Mouse (Mus musculus) natural killer cell, adult 2 months (primary cell): ENCODE results near the gene Draxin.
"Not testable (repeated sequence)": the region's sequence is repeated elsewhere in the genome, so short reads cannot be mapped to it uniquely, and the experiment has no call there.

ENCODE experiments used
- DNase-seq, 2 experiments: peaks; one replicate each; pipeline ENCODE4 v3.0.0; 2022; ENCODE audit warnings: low spot score in 2 of 2

Gene Draxin

GRCm38 (mm10) chr4:148152547-148152946, 22.0 kb upstream of the Draxin start:
- DNase-seq, result no peak

GRCm38 (mm10) chr4:148151267-148152168, 21.0 kb upstream of the Draxin start, which contains the start of gene Fbxo6:
TSS of gene Fbxo6 (minus strand) at chr4:148152140.
- DNase-seq, result peak; percentile 82 to 85

- DNase-seq, result no peak
Observed at GRCm38 (mm10) chr4:148150953-148151266, 20.4 kb upstream of the Draxin start.

GRCm38 (mm10) chr4:148150242-148150641, 19.7 kb upstream of the Draxin start:
- DNase-seq, result no peak

DNA sequence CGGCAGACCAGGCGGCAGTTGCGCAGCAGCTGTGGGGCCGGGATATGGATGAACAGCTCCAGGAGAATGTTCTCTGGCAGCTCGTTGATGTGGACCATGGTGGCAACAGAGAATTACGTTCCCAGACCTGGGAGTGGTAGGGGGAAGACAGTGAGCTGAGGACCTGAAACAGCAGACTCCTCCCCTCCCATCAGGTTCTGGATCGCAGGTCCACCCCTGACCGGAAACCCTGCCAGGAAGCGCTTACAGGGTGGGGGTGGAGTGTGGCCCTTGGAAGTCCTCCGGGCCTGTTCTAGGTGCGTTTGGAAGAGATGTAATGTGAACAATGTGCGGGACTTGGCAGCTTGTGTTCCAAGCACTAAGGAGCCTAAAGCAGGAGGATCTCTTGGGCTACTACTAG, 19.0 kb upstream of the Draxin start:
- no peak for DNase-seq

DNA sequence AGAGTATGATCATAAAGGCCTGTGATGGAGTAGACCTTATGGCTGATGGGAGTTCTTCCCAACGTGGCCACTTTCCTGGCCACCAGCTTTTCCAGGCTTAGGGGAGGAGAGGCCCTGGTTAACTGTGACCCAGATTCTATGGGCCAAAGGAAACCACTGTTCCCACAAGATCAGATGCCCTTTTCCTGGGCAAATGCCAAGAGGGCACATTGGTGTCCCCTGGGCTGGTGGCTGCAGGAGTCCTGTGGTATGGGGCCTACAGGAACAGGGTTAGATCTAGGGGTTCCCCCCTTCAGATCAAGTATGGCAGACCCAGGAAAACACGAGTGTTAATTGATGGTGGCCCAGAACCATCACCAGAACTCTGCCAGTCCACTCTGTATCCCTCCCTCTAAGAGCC, 17.2 kb upstream of the Draxin start:
- DNase-seq, result no peak

- DNase-seq, result no peak
Observed at GRCm38 (mm10) chr4:148143721-148144120, 13.2 kb upstream of the Draxin start.

GRCm38 (mm10) chr4:148140098-148141011, 9.9 kb upstream of the Draxin start:
- peak; percentile 94 to 95 for DNase-seq

DNA sequence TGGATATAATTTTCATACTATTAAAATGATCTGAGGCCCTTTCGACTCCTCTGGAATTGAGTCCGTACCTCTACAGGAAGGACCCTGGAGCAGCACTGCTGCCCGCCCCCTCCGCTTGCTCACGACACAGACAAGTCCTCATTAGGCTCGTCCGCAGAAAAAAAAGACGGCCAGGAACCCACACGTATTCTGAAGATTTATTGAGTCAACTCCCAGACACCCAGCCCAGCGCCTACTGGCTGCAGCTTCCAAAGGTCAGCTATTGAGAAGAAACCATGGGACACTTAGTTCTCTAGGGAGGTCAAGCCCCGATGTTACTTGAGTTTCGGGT, 9.2 kb upstream of the Draxin start:
- no peak for DNase-seq

DNA sequence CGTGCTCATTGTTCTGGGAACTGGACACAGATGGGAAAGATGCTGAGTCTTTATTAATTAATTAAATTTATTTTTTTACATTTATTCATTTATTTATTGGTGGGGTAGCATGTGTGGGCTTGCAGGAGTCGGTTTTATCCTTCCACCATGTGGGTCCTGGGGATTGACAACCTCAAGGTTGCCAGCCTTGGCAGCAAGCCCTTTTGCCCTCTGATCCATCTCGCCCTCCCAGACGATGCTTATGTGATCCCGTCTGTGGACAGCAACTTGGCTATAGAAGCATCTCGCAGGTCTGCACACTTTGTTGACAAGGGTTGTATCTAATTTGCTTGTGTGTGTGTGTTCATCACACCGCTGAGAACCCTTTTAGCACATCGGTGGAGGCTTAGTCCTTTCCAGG, 7.0 kb upstream of the Draxin start:
- DNase-seq, result no peak

GRCm38 (mm10) chr4:148134988-148135387, 4.5 kb upstream of the Draxin start:
- no peak for DNase-seq

GRCm38 (mm10) chr4:148131497-148132081, 1.1 kb upstream of the Draxin start:
- no peak for DNase-seq

GRCm38 (mm10) chr4:148130133-148130532, 365 bp downstream of the Draxin start, which contains the start of gene Mad2l2:
TSS of gene Mad2l2 (plus strand) at chr4:148130384.
- no peak for DNase-seq

GRCm38 (mm10) chr4:148128672-148129071, 1.8 kb downstream of the Draxin start:
- no peak for DNase-seq

DNA sequence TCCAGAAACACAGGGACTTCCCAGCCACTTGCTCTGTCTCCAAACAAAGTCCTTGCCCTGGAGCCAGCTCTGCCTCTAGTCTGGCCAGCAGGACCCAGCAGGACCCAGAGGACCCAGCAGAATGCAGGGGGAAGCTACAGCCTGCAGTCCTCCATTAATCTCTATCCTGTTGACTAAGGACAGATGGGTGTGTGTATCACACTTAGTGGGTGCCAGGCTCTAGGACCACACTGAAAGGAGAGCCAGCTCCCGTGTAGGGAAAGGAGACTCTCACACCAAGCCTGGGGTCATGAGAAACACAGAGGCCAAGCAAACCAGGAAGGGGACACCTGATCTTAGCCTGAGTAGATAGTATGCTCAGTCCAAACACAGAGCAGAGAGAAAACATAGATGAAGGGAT, 2.3 kb downstream of the Draxin start:
- DNase-seq, result no peak

- no peak for DNase-seq
Observed at GRCm38 (mm10) chr4:148122694-148123066, 7.8 kb downstream of the Draxin start.

DNA sequence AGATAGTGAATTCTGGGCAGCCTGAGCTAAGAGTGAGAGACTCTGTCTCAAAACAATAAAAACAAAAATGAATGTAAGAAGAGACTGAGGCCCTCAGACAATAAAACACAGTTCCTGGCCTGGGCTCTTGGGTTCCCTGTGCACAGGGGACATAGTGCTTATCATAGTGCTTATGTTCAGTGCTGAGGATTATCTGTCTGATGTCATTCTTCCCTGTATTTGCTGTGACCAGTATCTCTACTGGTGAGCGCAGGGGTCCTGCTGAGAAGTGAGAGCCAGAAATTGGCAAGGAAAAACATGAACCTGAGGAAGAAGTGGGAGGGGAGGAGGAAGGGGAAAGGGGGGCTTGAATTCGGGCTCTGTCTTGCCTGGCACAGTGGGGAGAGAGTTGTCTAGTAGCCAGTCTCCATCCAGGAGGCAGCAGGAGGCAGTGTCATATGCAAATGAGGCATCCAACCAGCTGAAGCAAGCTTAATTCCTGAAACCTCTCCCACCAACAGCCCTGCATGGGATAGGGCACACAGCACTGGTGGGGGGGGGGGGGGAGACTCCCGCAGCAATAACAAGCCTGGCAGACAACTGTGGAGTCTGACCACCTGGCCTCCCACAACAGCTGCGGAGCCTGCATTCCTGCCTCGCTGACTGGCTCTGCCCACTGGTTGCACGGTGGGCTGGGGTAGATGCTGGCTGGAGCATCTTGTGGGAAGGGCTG, 8.4 kb downstream of the Draxin start:
- DNase-seq, result no peak

- DNase-seq, result no peak
Observed at GRCm38 (mm10) chr4:148121362-148121761, 9.1 kb downstream of the Draxin start.

GRCm38 (mm10) chr4:148120555-148120954, 9.9 kb downstream of the Draxin start:
- no peak for DNase-seq

DNA sequence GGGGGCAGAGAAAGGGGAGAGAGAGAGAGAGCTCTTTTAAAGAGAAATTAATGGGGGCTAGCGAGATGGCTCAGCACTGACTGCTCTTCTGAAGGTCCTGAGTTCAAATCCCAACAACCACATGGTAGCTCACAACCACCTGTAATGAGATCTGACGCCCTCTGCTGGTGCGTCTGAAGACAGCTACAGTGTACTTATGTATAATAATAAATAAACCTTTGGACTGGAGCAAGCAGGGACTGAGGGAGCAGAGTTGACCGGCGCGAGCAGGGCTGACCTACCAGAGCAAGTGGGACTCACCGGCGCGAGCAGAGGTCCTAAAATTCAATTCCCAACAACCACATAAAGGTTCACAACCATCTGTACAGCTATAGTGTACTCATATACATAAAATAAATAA, 10.9 kb downstream of the Draxin start:
- DNase-seq, result not testable (repeated sequence)

DNA sequence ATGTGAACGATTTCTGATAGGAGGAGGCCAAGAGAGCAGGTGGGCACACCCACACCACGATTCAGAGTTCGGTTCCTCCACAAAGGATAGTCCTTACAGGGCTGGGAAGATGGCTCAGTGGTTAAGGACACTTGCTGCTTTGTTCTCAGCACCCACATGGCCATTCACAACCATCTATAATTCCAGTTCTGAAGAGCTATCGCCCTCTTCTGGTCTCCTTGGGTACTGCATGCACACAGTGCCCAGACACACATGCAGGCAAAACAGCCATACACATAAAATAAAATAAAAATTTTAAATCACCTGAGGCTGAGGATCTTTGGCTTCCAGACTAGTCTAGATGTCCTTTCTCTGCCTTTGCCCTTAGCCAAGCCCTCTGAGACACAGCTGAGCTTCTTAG, 13.1 kb downstream of the Draxin start:
- no peak for DNase-seq

GRCm38 (mm10) chr4:148116657-148117056, 13.8 kb downstream of the Draxin start:
- DNase-seq, result peak in 1 of 2 experiments; percentile 8
